Mouse (Mus musculus) stomach, embryonic 15.5 days (tissue): ENCODE measurements around the gene Zbtb16. TPM values are rescaled to one million over a fixed set of nuclear protein-coding genes. Genes with fewer than 3 reads are reported as not detected.

Experiments used
- ATAC-seq: fragments of 200-750 bp; cut with Nextera tagmentation; 2 replicates; pipeline ENCODE4 v1.8.0; 2017; ENCODE audit warnings: low read depth, moderate number of reproducible peaks, moderate TSS enrichment; ENCODE audit not compliant: insufficient read depth, low FRiP score
- H3K27ac ChIP-seq: fragments of 300-500 bp; sonication (generic); 2 replicates; pipeline ENCODE4 v1.5.1; 2015; ENCODE audit warnings: mild to moderate bottlenecking, inconsistent platforms
- H3K27me3 ChIP-seq: fragments of 300-500 bp; sonication (generic); replicated peaks from 2 replicates; pipeline ENCODE4 v1.6.1; 2015; ENCODE audit warnings: inconsistent platforms
- H3K36me3 ChIP-seq: fragments of 300-500 bp; sonication (generic); 2 replicates; pipeline ENCODE4 v1.6.1; 2015; ENCODE audit warnings: inconsistent platforms
- H3K4me1 ChIP-seq: fragments of 300-500 bp; sonication (generic); 2 replicates; pipeline ENCODE4 v1.6.1; 2015; ENCODE audit warnings: inconsistent platforms
- H3K4me2 ChIP-seq: fragments of 300-500 bp; sonication (generic); 2 replicates; pipeline ENCODE4 v1.6.1; 2015; ENCODE audit warnings: mild to moderate bottlenecking, inconsistent platforms
- H3K4me3 ChIP-seq: fragments of 300-500 bp; sonication (generic); replicated peaks from 2 replicates; pipeline ENCODE4 v1.5.1; 2015; ENCODE audit warnings: inconsistent platforms
- H3K9ac ChIP-seq: fragments of 300-500 bp; sonication (generic); 2 replicates; pipeline ENCODE4 v1.6.1; 2015; ENCODE audit warnings: inconsistent platforms
- H3K9me3 ChIP-seq: fragments of 300-500 bp; sonication (generic); 2 replicates; pipeline ENCODE4 v1.6.1; 2016; ENCODE audit warnings: inconsistent platforms
- WGBS: fragments of 180-500 bp; shearing (Covaris S2); methylation state at CpG from one replicate; pipeline ENCODE4 v1.1.7; 2015; 5-methylcytosine and 5-hydroxymethylcytosine counted together
- polyA plus RNA-seq: library from polyadenylated mRNA; unstranded; fragments of >200 nt; fragmentation: Nextera tagmentation; extraction: Ambion mirVana; gene quantifications from 2 replicates; pipeline ENCODE4 v1.2.1, GENCODE M21; 2015

Zbtb16 gene
- polyA plus RNA-seq, 1 experiment from 2014 or later = 3.9 TPM

GRCm38 (mm10) chr9:48701296-48701695 lies 134.7 kb downstream of the Zbtb16 start:
- H3K27me3 ChIP-seq = 0 out of 2 replicates have a peak, but pooled peaks cover 8% of the 10 kb centered on the region
- H3K36me3 ChIP-seq = no peaks in the 10 kb centered on the region
- no peak overlapping the region for H3K27ac ChIP-seq
- no peak overlapping the region for H3K4me2 ChIP-seq
- H3K9me3 ChIP-seq = no peaks in the 10 kb centered on the region
- no peaks in the 10 kb centered on the region for H3K4me1 ChIP-seq
- WGBS = 73% methylated on average over 4 of the region's 4 CpGs
- H3K9ac ChIP-seq = no peak overlapping the region
- no peak for ATAC-seq
- H3K4me3 ChIP-seq = no peak overlapping the region

DNA sequence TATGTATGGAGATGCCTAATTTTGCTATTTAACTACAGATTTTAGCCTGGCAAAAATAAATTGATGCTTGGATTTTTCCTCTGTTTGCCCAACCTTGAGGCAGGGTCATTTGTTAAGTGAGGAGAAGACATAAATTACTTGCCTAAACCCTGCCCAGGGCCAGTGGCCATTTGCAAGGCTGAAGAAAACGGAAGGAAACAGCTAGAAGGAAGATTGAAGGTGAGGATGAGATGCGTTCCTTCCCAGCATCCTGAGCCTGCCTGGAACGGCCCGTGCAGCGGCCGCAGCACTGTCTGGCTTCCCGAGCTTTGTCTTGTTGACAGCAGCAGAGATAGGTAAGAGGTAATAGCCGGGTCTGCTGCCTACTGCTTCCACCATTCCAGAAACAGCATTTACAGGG lies 135.2 kb downstream of the Zbtb16 start:
- ATAC-seq = no peak
- 30% methylated on average over 8 of the region's 8 CpGs for WGBS
- Histone ChIP-seq H3K4me1 (no peaks in the 10 kb centered on the region), H3K36me3 (no peaks in the 10 kb centered on the region), H3K27ac (no peak overlapping the region), H3K4me2 (no peak overlapping the region), H3K9me3 (no peaks in the 10 kb centered on the region), H3K9ac (no peak overlapping the region), H3K27me3 (0 out of 2 replicates have a peak, but pooled peaks cover 8% of the 10 kb centered on the region), H3K4me3 (no peak overlapping the region)

- H3K27me3 ChIP-seq = 0 out of 2 replicates have a peak, but pooled peaks cover 8% of the 10 kb centered on the region
- H3K4me1 ChIP-seq = 0 out of 2 replicates have a peak, but pooled peaks cover 7% of the 10 kb centered on the region
- no peak overlapping the region for H3K4me2 ChIP-seq
- no peak overlapping the region for H3K9ac ChIP-seq
- no peaks in the 10 kb centered on the region for H3K9me3 ChIP-seq
- 0 out of 2 replicates have a peak, but pooled peaks have one; percentile 14 for ATAC-seq
- no peaks in the 10 kb centered on the region for H3K36me3 ChIP-seq
- H3K4me3 ChIP-seq = no peak overlapping the region
- WGBS = 82% methylated on average over 2 of the region's 2 CpGs
- no peak overlapping the region for H3K27ac ChIP-seq
Measured at GRCm38 (mm10) chr9:48697470-48697815, 138.6 kb downstream of the Zbtb16 start.

GRCm38 (mm10) chr9:48696731-48697469 lies 139.1 kb downstream of the Zbtb16 start:
- no peak for ATAC-seq
- Histone ChIP-seq H3K27me3 (0 out of 2 replicates have a peak, but pooled peaks cover 8% of the 10 kb centered on the region), H3K27ac (no peak overlapping the region), H3K4me2 (no peak overlapping the region), H3K4me1 (0 out of 2 replicates have a peak, but pooled peaks cover 7% of the 10 kb centered on the region), H3K9ac (no peak overlapping the region), H3K36me3 (no peaks in the 10 kb centered on the region), H3K4me3 (no peak overlapping the region), H3K9me3 (no peaks in the 10 kb centered on the region)
- 47% methylated on average over 12 of the region's 12 CpGs for WGBS

DNA sequence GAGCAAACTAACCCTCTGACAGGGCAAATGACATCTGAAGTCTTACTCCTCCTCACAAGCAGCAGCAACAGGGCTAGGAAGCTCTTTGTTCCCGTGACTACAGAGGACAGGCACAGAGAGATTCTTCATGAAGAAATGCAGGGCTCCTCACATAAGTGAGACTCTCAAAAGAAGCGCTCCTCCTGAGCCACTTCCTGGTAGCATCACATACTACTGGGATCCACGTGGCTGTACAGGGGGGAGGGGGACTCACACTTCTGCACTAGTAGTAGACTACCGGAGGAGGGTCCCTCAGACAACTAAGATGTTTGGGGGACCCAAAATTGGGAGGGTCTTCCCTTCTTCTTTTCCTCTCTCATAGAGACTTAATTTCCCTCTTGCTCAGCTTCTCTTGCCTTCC lies 139.7 kb downstream of the Zbtb16 start:
- no peak overlapping the region for H3K27ac ChIP-seq
- H3K36me3 ChIP-seq = no peaks in the 10 kb centered on the region
- no peak overlapping the region for H3K4me3 ChIP-seq
- H3K4me2 ChIP-seq = no peak overlapping the region
- no peak for ATAC-seq
- no peak overlapping the region for H3K9ac ChIP-seq
- H3K27me3 ChIP-seq = 0 out of 2 replicates have a peak, but pooled peaks cover 6% of the 10 kb centered on the region
- no peaks in the 10 kb centered on the region for H3K9me3 ChIP-seq
- 0 out of 2 replicates have a peak, but pooled peaks cover 7% of the 10 kb centered on the region for H3K4me1 ChIP-seq
- 41% methylated on average over 4 of the region's 4 CpGs for WGBS

DNA sequence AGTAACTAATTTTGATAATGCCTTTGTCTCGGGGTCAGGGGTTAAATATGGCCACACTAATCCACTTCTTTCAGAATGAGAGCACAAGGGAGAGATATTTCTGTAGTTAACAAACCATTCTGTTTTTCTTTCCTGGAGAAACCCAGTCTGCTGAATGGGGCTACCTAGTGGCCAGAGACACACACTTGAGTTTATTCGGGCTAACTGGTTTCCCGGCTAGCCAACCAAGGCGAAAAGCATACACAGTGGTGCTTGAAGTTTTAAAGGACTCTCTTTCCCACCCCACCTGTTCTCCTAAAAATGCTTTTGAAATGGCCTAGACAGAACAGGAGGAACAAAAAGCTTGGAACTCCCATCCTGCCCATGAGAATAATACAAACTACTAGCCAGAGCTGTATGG lies 140.2 kb downstream of the Zbtb16 start:
- 0 out of 2 replicates have a peak, but pooled peaks cover 7% of the 10 kb centered on the region for H3K4me1 ChIP-seq
- H3K9ac ChIP-seq = no peak overlapping the region
- H3K4me2 ChIP-seq = no peak overlapping the region
- 0 out of 2 replicates have a peak, but pooled peaks cover under 1% of the 10 kb centered on the region for H3K27me3 ChIP-seq
- H3K36me3 ChIP-seq = no peaks in the 10 kb centered on the region
- ATAC-seq = no peak
- no peak overlapping the region for H3K4me3 ChIP-seq
- no peaks in the 10 kb centered on the region for H3K9me3 ChIP-seq
- WGBS = 61% methylated on average over 4 of the region's 4 CpGs
- H3K27ac ChIP-seq = peak overlapping the region; percentile 0; the same call in 1 of the 2 replicates

GRCm38 (mm10) chr9:48694616-48695061 lies 141.4 kb downstream of the Zbtb16 start:
- H3K9ac ChIP-seq = no peak overlapping the region
- H3K4me2 ChIP-seq = peak overlapping the region; percentile 30

DNA sequence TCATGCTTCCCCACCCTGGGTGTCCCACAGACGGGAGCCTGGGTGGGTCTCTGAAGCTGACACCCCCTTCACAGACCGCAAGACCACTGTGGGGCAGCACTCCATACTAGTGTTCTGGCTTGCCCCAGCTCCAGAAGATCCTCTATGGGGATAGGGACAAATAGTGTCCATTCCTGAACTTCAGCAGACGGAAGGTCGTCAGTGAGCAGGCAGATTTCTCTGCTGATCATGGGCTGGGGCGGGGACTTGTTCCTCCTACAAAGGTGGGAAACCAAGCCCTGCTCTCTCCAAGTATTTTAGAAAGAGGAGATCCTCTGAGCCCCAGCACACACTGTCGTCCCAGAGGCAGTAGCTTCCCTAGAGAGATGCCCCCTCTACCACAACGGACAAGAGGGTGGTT lies 142.3 kb downstream of the Zbtb16 start:
- H3K4me2 ChIP-seq = no peak overlapping the region
- H3K36me3 ChIP-seq = no peaks in the 10 kb centered on the region
- no peak overlapping the region for H3K4me3 ChIP-seq
- H3K27ac ChIP-seq = peak overlapping the region; percentile 69; the same call in 1 of the 2 replicates
- no peak overlapping the region for H3K9ac ChIP-seq
- 69% methylated on average over 7 of the region's 7 CpGs for WGBS
- H3K27me3 ChIP-seq = no peaks in the 10 kb centered on the region
- H3K4me1 ChIP-seq = 0 out of 2 replicates have a peak, but pooled peaks cover 7% of the 10 kb centered on the region
- no peaks in the 10 kb centered on the region for H3K9me3 ChIP-seq
- no peak for ATAC-seq

More at GRCm38 (mm10) chr9:48694616-48695061, 141.4 kb downstream of the Zbtb16 start:
- H3K4me3 ChIP-seq = no peak overlapping the region
- peak; percentile 74 for ATAC-seq
- WGBS = 24% methylated on average over 10 of the region's 10 CpGs
- no peaks in the 10 kb centered on the region for H3K27me3 ChIP-seq
- H3K9me3 ChIP-seq = no peaks in the 10 kb centered on the region
- peak overlapping the region; percentile 69 for H3K27ac ChIP-seq
- 0 out of 2 replicates have a peak, but pooled peaks cover 7% of the 10 kb centered on the region for H3K4me1 ChIP-seq
- no peaks in the 10 kb centered on the region for H3K36me3 ChIP-seq

GRCm38 (mm10) chr9:48689718-48689980 lies 146.4 kb downstream of the Zbtb16 start:
- ATAC-seq = no peak
- Histone ChIP-seq H3K27me3 (no peaks in the 10 kb centered on the region), H3K4me2 (no peak overlapping the region), H3K27ac (no peak overlapping the region), H3K4me1 (0 out of 2 replicates have a peak, but pooled peaks cover 3% of the 10 kb centered on the region), H3K9ac (no peak overlapping the region), H3K9me3 (no peaks in the 10 kb centered on the region), H3K4me3 (no peak overlapping the region), H3K36me3 (no peaks in the 10 kb centered on the region)
- WGBS = 66% methylated on average over 1 of the region's 1 CpGs

- Histone ChIP-seq H3K27me3 (no peaks in the 10 kb centered on the region), H3K4me1 (no peaks in the 10 kb centered on the region), H3K27ac (no peak overlapping the region), H3K9ac (no peak overlapping the region), H3K4me3 (no peak overlapping the region), H3K9me3 (no peaks in the 10 kb centered on the region), H3K36me3 (no peaks in the 10 kb centered on the region), H3K4me2 (no peak overlapping the region)
- WGBS = 71% methylated on average over 6 of the region's 6 CpGs
- peak; percentile 67 for ATAC-seq
Measured at GRCm38 (mm10) chr9:48688859-48689717, 146.9 kb downstream of the Zbtb16 start.

- 81% methylated on average over 7 of the region's 7 CpGs for WGBS
- Histone ChIP-seq H3K27ac (no peak overlapping the region), H3K4me2 (no peak overlapping the region), H3K9ac (no peak overlapping the region), H3K27me3 (no peaks in the 10 kb centered on the region), H3K9me3 (no peaks in the 10 kb centered on the region), H3K4me1 (no peaks in the 10 kb centered on the region), H3K36me3 (no peaks in the 10 kb centered on the region), H3K4me3 (no peak overlapping the region)
- ATAC-seq = no peak
Measured at GRCm38 (mm10) chr9:48687891-48688290, 148.1 kb downstream of the Zbtb16 start.

GRCm38 (mm10) chr9:48685721-48686120 lies 150.3 kb downstream of the Zbtb16 start:
- ATAC-seq = no peak
- Histone ChIP-seq H3K4me1 (no peaks in the 10 kb centered on the region), H3K4me3 (no peak overlapping the region), H3K4me2 (no peak overlapping the region), H3K36me3 (no peaks in the 10 kb centered on the region), H3K9ac (no peak overlapping the region), H3K27ac (no peak overlapping the region), H3K9me3 (no peaks in the 10 kb centered on the region), H3K27me3 (no peaks in the 10 kb centered on the region)
- WGBS = 64% methylated on average over 7 of the region's 7 CpGs
